Mouse (Mus musculus) liver, embryonic 14.5 days (tissue): Measurements from ENCODE around the gene Ppm1m. TPM values are rescaled to one million over a fixed set of nuclear protein-coding genes. Genes with fewer than 3 reads are reported as not detected.
"Not testable (repeated sequence)": the region's sequence is repeated elsewhere in the genome, so short reads cannot be mapped to it uniquely, and the experiment has no call there.

ENCODE experiments used
- ATAC-seq: fragments of 200-750 bp; cut with Nextera tagmentation; 2 replicates; pipeline ENCODE4 v1.8.0; 2017; ENCODE audit warnings: moderate number of reproducible peaks, mild to moderate bottlenecking, moderate library complexity; ENCODE audit not compliant: insufficient read depth
- DNase-seq, 3 experiments: peaks; one replicate each; pipeline ENCODE4 v3.0.0-alpha.2; 2012 to 2013; ENCODE audit warnings: low read depth in 3 of 3, low spot score in 3 of 3
- H3K27ac ChIP-seq: fragments of 300-500 bp; sonication (generic); 2 replicates; pipeline ENCODE4 v1.5.1; 2014; ENCODE audit warnings: moderate library complexity, mild to moderate bottlenecking, control low read depth, inconsistent platforms
- H3K27me3 ChIP-seq: fragments of 300-500 bp; sonication (generic); 2 replicates; pipeline ENCODE4 v1.6.1; 2014; ENCODE audit warnings: mild to moderate bottlenecking, low read length, moderate library complexity; ENCODE audit not compliant: control insufficient read depth, insufficient read depth
- H3K36me3 ChIP-seq: fragments of 300-500 bp; sonication (generic); replicated peaks from 2 replicates; pipeline ENCODE4 v1.6.1; 2014; ENCODE audit warnings: low read depth; ENCODE audit not compliant: control insufficient read depth, insufficient read depth
- H3K4me1 ChIP-seq, 2 experiments: fragments of 200-500 bp in 1 of 2; fragments of 300-500 bp in 1 of 2; sonication (generic) in 1 of 2; replicated peaks; 2 replicates each; pipeline ENCODE4 v1.6.1; 2012 to 2014; ENCODE audit warnings: antibody characterized with exemption in 1 of 2, inconsistent platforms in 1 of 2, low read length in 1 of 2; ENCODE audit not compliant: control insufficient read depth in 2 of 2, insufficient read depth in 2 of 2
- H3K4me2 ChIP-seq: fragments of 300-500 bp; sonication (generic); 2 replicates; pipeline ENCODE4 v1.6.1; 2014; ENCODE audit warnings: low read depth, mild to moderate bottlenecking, control low read depth, moderate library complexity
- H3K4me3 ChIP-seq, 2 experiments: fragments of 200-500 bp in 1 of 2; fragments of 300-500 bp in 1 of 2; sonication (generic) in 1 of 2; 2 replicates each; pipeline ENCODE4 v1.5.1; 2012 to 2014; ENCODE audit warnings: low read depth in 2 of 2, low read length in 2 of 2, mild to moderate bottlenecking in 2 of 2, control low read depth in 1 of 2, inconsistent platforms in 1 of 2, moderate library complexity in 1 of 2; ENCODE audit not compliant: insufficient read depth in 1 of 2
- H3K9ac ChIP-seq: fragments of 300-500 bp; sonication (generic); replicated peaks from 2 replicates; pipeline ENCODE4 v1.6.1; 2014; ENCODE audit warnings: mild to moderate bottlenecking, control low read depth, moderate library complexity
- H3K9me3 ChIP-seq: fragments of 300-500 bp; sonication (generic); 2 replicates; pipeline ENCODE4 v1.6.1; 2016; ENCODE audit warnings: low read length, mixed read lengths; ENCODE audit not compliant: control insufficient read depth
- CTCF ChIP-seq: IDR thresholded peaks from 2 replicates; pipeline ENCODE4 v1.5.1; 2016; ENCODE audit warnings: antibody characterized with exemption, low read depth, control low read depth
- EP300 ChIP-seq: IDR thresholded peaks from 2 replicates; pipeline ENCODE4 v1.6.1; 2016; ENCODE audit warnings: antibody characterized with exemption, low read depth
- WGBS: fragments of 180-500 bp; shearing (Covaris S2); extraction: QIAGEN DNeasy Blood & Tissue Kit; methylation state at CpG from one replicate; pipeline ENCODE4 v1.1.7; 2014; ENCODE audit not compliant: insufficient replicate concordance; 5-methylcytosine and 5-hydroxymethylcytosine counted together
- polyA plus RNA-seq, 2 experiments: library from polyadenylated mRNA; depleted of rRNA in 1 of 2; stranded (reverse) in 1 of 2; unstranded in 1 of 2; fragments of >200 nt; fragmentation: Nextera tagmentation in 1 of 2; extraction: Ambion mirVana in 1 of 2; gene quantifications; 2 replicates each; pipeline versions ENCODE4 v1.2.1 to v1.2.3; 2012 to 2014

Ppm1m gene
- polyA plus RNA-seq, 2 experiments: 5.9 to 10.0 TPM

GRCm38 (mm10) chr9:106169917-106170316 lies 29.6 kb downstream of the Ppm1m start:
- Histone ChIP-seq H3K27ac (no peak overlapping the region), H3K9me3 (no peaks in the 10 kb centered on the region), H3K36me3 (peaks cover 4% of the 10 kb centered on the region), H3K4me1 (peaks cover 21% of the 10 kb centered on the region in 2 experiments), H3K4me3 (no peak overlapping the region), H3K27me3 (no peaks in the 10 kb centered on the region), H3K9ac (no peak overlapping the region), H3K4me2 (peak overlapping the region; percentile 94)
- ATAC-seq (no peak), DNase-seq (no peak)
- 46% methylated on average over 6 of the region's 6 CpGs for WGBS
- no peak for TF ChIP-seq EP300
- no peak for TF ChIP-seq CTCF

- peaks cover 14 to 21% of the 10 kb centered on the region in 2 experiments for H3K4me1 ChIP-seq
- H3K36me3 ChIP-seq, DNase-seq, H3K4me2 ChIP-seq, H3K4me3 ChIP-seq, H3K9ac ChIP-seq, H3K27ac ChIP-seq, H3K27me3 ChIP-seq, H3K9me3 ChIP-seq, ATAC-seq: not testable (repeated sequence)
- WGBS: 40% methylated on average over 1 of the region's 1 CpGs
Observed at GRCm38 (mm10) chr9:106169006-106169405, 30.5 kb downstream of the Ppm1m start.

GRCm38 (mm10) chr9:106167703-106168102 lies 31.8 kb downstream of the Ppm1m start:
- no peaks in the 10 kb centered on the region for H3K36me3 ChIP-seq
- ATAC-seq (no peak), DNase-seq (no peak)
- H3K9me3 ChIP-seq: no peaks in the 10 kb centered on the region
- no peak overlapping the region for H3K4me3 ChIP-seq
- no peak overlapping the region for H3K4me2 ChIP-seq
- TF ChIP-seq EP300 (no peak), CTCF (no peak)
- no peak overlapping the region for H3K9ac ChIP-seq
- peaks cover 7 to 11% of the 10 kb centered on the region in 2 experiments for H3K4me1 ChIP-seq
- WGBS: 58% methylated on average over 1 of the region's 1 CpGs
- no peaks in the 10 kb centered on the region for H3K27me3 ChIP-seq
- no peak overlapping the region for H3K27ac ChIP-seq

GRCm38 (mm10) chr9:106167241-106167640 lies 32.3 kb downstream of the Ppm1m start:
- H3K27ac ChIP-seq: no peak overlapping the region
- DNase-seq: no peak
- H3K4me3 ChIP-seq: no peak overlapping the region
- H3K9ac ChIP-seq: no peak overlapping the region
- H3K4me1 ChIP-seq: peaks cover 7 to 11% of the 10 kb centered on the region in 2 experiments
- H3K27me3 ChIP-seq: no peaks in the 10 kb centered on the region
- ATAC-seq: no peak
- no peaks in the 10 kb centered on the region for H3K9me3 ChIP-seq
- TF ChIP-seq CTCF: no peak
- no peak for TF ChIP-seq EP300
- 59% methylated on average over 3 of the region's 3 CpGs for WGBS
- H3K36me3 ChIP-seq: no peaks in the 10 kb centered on the region
- H3K4me2 ChIP-seq: no peak overlapping the region

- TF ChIP-seq CTCF: no peak
- no peak for TF ChIP-seq EP300
- Histone ChIP-seq H3K4me2 (no peak overlapping the region), H3K4me1 (peaks cover 7 to 11% of the 10 kb centered on the region in 2 experiments), H3K9me3 (no peaks in the 10 kb centered on the region), H3K27ac (no peak overlapping the region), H3K4me3 (no peak overlapping the region), H3K27me3 (no peaks in the 10 kb centered on the region), H3K9ac (no peak overlapping the region), H3K36me3 (no peaks in the 10 kb centered on the region)
- no peak for DNase-seq
- ATAC-seq: no peak
- WGBS: 27% methylated on average over 2 of the region's 2 CpGs
Observed at GRCm38 (mm10) chr9:106166709-106167108, 32.8 kb downstream of the Ppm1m start.
